Mouse (Mus musculus) liver, embryonic 14.5 days (tissue): ENCODE data around the gene Glp2r. TPM values are rescaled to one million over a fixed set of nuclear protein-coding genes. Genes with fewer than 3 reads are reported as not detected.
A peak's percentile ranks its signal among the peaks of the same experiment; 100 is the strongest.

Experiments
- ATAC-seq: fragments of 200-750 bp; cut with Nextera tagmentation; 2 replicates; pipeline ENCODE4 v1.8.0; 2017; ENCODE audit warnings: moderate number of reproducible peaks, mild to moderate bottlenecking, moderate library complexity; ENCODE audit not compliant: insufficient read depth
- DNase-seq, 3 experiments: peaks; one replicate each; pipeline ENCODE4 v3.0.0-alpha.2; 2012 to 2013; ENCODE audit warnings: low read depth in 3 of 3, low spot score in 3 of 3
- H3K27ac ChIP-seq: fragments of 300-500 bp; sonication (generic); 2 replicates; pipeline ENCODE4 v1.5.1; 2014; ENCODE audit warnings: moderate library complexity, mild to moderate bottlenecking, control low read depth, inconsistent platforms
- H3K27me3 ChIP-seq: fragments of 300-500 bp; sonication (generic); 2 replicates; pipeline ENCODE4 v1.6.1; 2014; ENCODE audit warnings: mild to moderate bottlenecking, low read length, moderate library complexity; ENCODE audit not compliant: control insufficient read depth, insufficient read depth
- H3K36me3 ChIP-seq: fragments of 300-500 bp; sonication (generic); replicated peaks from 2 replicates; pipeline ENCODE4 v1.6.1; 2014; ENCODE audit warnings: low read depth; ENCODE audit not compliant: control insufficient read depth, insufficient read depth
- H3K4me1 ChIP-seq, 2 experiments: fragments of 200-500 bp in 1 of 2; fragments of 300-500 bp in 1 of 2; sonication (generic) in 1 of 2; replicated peaks; 2 replicates each; pipeline ENCODE4 v1.6.1; 2012 to 2014; ENCODE audit warnings: antibody characterized with exemption in 1 of 2, inconsistent platforms in 1 of 2, low read length in 1 of 2; ENCODE audit not compliant: control insufficient read depth in 2 of 2, insufficient read depth in 2 of 2
- H3K4me2 ChIP-seq: fragments of 300-500 bp; sonication (generic); 2 replicates; pipeline ENCODE4 v1.6.1; 2014; ENCODE audit warnings: low read depth, mild to moderate bottlenecking, control low read depth, moderate library complexity
- H3K4me3 ChIP-seq, 2 experiments: fragments of 200-500 bp in 1 of 2; fragments of 300-500 bp in 1 of 2; sonication (generic) in 1 of 2; 2 replicates each; pipeline ENCODE4 v1.5.1; 2012 to 2014; ENCODE audit warnings: low read depth in 2 of 2, low read length in 2 of 2, mild to moderate bottlenecking in 2 of 2, control low read depth in 1 of 2, inconsistent platforms in 1 of 2, moderate library complexity in 1 of 2; ENCODE audit not compliant: insufficient read depth in 1 of 2
- H3K9ac ChIP-seq: fragments of 300-500 bp; sonication (generic); replicated peaks from 2 replicates; pipeline ENCODE4 v1.6.1; 2014; ENCODE audit warnings: mild to moderate bottlenecking, control low read depth, moderate library complexity
- H3K9me3 ChIP-seq: fragments of 300-500 bp; sonication (generic); 2 replicates; pipeline ENCODE4 v1.6.1; 2016; ENCODE audit warnings: low read length, mixed read lengths; ENCODE audit not compliant: control insufficient read depth
- CTCF ChIP-seq: IDR thresholded peaks from 2 replicates; pipeline ENCODE4 v1.5.1; 2016; ENCODE audit warnings: antibody characterized with exemption, low read depth, control low read depth
- EP300 ChIP-seq: IDR thresholded peaks from 2 replicates; pipeline ENCODE4 v1.6.1; 2016; ENCODE audit warnings: antibody characterized with exemption, low read depth
- WGBS: fragments of 180-500 bp; shearing (Covaris S2); extraction: QIAGEN DNeasy Blood & Tissue Kit; methylation state at CpG from one replicate; pipeline ENCODE4 v1.1.7; 2014; ENCODE audit not compliant: insufficient replicate concordance; 5-methylcytosine and 5-hydroxymethylcytosine counted together
- polyA plus RNA-seq, 2 experiments: library from polyadenylated mRNA; depleted of rRNA in 1 of 2; stranded (reverse) in 1 of 2; unstranded in 1 of 2; fragments of >200 nt; fragmentation: Nextera tagmentation in 1 of 2; extraction: Ambion mirVana in 1 of 2; gene quantifications; 2 replicates each; pipeline versions ENCODE4 v1.2.1 to v1.2.3; 2012 to 2014

Glp2r gene
- polyA plus RNA-seq, 2 experiments, result 0.21 to 0.30 TPM

DNA sequence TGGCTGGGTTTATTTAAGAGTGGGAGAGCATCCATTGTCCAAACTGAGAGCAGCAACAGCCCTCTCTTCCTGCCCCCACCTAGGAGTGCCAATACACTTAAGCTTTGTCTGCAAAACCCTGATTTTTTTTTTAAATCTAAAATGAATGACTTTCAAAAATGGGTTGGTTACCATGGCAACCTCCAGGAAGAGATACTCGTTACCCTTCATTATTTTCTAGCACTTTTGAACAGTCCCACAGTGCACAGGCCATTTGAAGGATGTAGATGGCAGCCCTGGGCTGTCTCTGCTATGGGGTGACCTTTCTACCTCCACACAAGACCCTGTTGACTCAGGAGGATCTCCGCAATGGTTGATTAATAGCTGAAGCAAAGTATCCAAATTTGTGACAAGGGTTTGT, 84.8 kb downstream of the Glp2r start:
- TF ChIP-seq CTCF (no peak), EP300 (no peak)
- Histone ChIP-seq H3K4me2 (no peak overlapping the region), H3K36me3 (no peaks in the 10 kb centered on the region), H3K27me3 (no peaks in the 10 kb centered on the region), H3K27ac (no peak overlapping the region), H3K4me1 (no peaks in the 10 kb centered on the region; a peak in 1 of 4 replicates), H3K4me3 (no peak overlapping the region), H3K9me3 (no peaks in the 10 kb centered on the region), H3K9ac (no peak overlapping the region)
- WGBS, result 56% methylated on average over 2 of the region's 2 CpGs
- no peak for ATAC-seq
- DNase-seq, result no peak

DNA sequence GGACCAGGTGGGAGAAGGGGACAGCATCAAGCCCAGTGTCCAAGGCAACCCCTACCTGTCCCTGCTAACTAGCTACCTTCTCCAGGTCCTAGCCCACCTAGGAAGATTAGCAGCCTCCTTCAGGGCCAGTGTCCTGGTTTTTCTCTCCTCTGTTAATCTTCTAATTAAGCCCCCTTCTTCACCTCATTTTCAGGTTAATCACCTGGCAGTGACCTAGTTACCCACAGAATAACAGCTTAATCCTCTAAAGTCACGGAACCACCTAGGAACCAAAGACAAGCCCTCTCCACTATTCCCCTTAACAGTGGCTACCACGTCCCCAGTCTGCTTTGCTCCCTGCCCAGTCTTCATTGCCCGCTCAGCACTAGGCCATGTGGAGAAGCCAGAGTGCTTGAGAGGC, 89.1 kb downstream of the Glp2r start:
- Histone ChIP-seq H3K4me2 (no peak overlapping the region), H3K27me3 (no peaks in the 10 kb centered on the region), H3K4me3 (no peak overlapping the region), H3K9ac (no peak overlapping the region), H3K27ac (no peak overlapping the region), H3K4me1 (no peaks in the 10 kb centered on the region; a peak in 1 of 4 replicates), H3K36me3 (no peaks in the 10 kb centered on the region), H3K9me3 (no peaks in the 10 kb centered on the region)
- no peak for ATAC-seq
- no peak for DNase-seq
- 59% methylated on average over 3 of the region's 3 CpGs for WGBS
- TF ChIP-seq EP300 (no peak), CTCF (no peak)

DNA sequence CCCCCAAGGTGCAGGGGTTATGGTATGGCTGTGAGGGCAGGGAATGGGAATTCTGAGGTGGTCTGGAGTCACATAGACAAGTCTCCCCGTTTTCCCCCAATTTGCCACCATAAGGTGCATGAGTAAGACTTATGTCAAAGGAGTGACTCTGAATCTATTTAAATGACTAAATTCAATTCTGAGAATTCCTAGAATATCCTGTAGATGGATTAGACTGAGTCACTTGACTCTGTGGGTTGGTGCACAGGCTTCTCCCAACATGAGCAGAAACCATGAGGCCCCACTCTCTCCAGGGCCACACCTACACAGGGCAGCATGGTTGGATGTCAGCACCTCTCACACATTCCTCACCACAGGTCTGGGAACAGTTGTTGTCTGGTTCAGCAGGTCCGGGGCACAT, 91.0 kb downstream of the Glp2r start:
- no peak overlapping the region for H3K27ac ChIP-seq
- no peaks in the 10 kb centered on the region for H3K9me3 ChIP-seq
- H3K27me3 ChIP-seq, result no peaks in the 10 kb centered on the region
- DNase-seq (no peak), ATAC-seq (no peak)
- H3K4me2 ChIP-seq, result no peak overlapping the region
- H3K4me1 ChIP-seq, result no peaks in the 10 kb centered on the region; a peak in 1 of 4 replicates
- no peak for TF ChIP-seq CTCF
- no peak for TF ChIP-seq EP300
- no peak overlapping the region for H3K4me3 ChIP-seq
- 62% methylated on average over 2 of the region's 2 CpGs for WGBS
- no peak overlapping the region for H3K9ac ChIP-seq
- no peaks in the 10 kb centered on the region for H3K36me3 ChIP-seq

DNA sequence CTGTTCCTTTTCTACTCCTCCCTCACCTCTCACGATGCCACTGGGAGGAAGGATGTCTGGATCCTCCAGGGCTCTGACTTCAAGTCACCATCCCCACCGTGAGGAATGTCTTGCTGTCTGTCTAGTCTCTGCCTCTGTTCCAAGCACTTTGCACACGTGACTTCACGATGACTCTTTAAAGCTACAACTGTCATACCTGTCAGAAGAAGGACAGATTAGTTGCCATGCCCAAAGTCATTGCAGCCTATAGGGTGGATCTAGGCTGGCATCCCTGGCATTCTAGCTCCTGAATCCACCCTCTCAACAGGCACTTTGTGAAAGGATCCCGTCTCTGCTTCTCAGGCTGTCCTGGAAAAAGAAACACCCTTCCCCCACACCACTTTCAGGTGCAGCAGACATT, 91.7 kb downstream of the Glp2r start:
- 60% methylated on average over 5 of the region's 5 CpGs for WGBS
- TF ChIP-seq EP300 (no peak), CTCF (no peak)
- ATAC-seq, result no peak

DNA sequence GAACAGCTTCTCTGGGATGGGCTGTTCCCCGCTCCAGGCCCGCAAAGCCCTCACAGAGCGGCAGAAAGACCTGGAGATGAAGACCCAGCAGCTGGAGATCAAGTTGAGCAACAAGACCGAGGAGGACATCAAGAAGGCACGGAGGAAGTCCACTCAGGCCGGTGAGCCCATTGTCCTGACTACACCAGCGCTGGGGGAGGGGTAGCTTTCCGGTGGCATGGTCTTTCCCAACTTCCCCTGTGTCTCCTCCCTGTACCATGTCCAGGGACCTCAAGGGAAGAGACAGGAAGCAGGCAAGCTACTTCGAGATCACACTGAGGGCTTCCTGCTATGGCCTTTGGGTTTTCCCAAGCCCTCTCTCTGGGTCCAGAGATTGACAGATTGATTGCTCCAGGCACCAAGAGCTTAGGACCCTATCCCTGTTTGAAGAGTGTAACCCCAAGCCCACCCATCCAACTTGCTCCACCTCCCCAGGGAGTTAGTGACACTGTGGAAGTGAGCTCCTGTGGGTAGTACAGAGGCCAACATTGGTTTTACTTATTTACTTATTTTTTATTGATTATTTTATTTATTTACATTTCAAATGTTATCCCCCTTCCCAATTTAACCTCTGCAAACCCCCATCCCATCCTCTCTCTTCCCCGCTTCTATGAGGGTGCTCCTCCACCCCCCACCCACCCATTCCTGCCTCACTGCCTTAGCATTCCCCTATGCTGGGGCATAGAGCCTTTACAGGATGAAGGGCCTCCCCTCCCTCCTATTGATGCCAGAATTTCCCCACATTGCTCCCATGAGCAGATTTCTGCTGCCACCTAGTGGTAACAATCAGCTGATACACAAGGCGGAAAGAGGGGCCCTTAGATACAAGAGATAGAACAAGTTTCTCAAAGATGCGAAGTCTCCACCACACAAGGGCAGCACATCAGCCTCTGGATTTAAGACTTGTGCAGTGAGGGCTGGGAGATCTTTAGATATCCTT, 95.1 kb downstream of the Glp2r start:
- H3K36me3 ChIP-seq, result no peaks in the 10 kb centered on the region
- no peaks in the 10 kb centered on the region for H3K4me1 ChIP-seq
- no peaks in the 10 kb centered on the region for H3K9me3 ChIP-seq
- H3K4me3 ChIP-seq, result no peak overlapping the region
- no peaks in the 10 kb centered on the region for H3K27me3 ChIP-seq
- ATAC-seq (no peak), DNase-seq (peak in 1 of 3 experiments; percentile 7)
- WGBS, result 25% methylated on average over 12 of the region's 12 CpGs
- no peak overlapping the region for H3K27ac ChIP-seq
- no peak overlapping the region for H3K9ac ChIP-seq
- TF ChIP-seq EP300 (no peak), CTCF (peak; percentile 78)
- H3K4me2 ChIP-seq, result no peak overlapping the region

More for the DNA sequence above, 91.7 kb downstream of the Glp2r start:
- DNase-seq, result no peak
- Histone ChIP-seq H3K4me2 (no peak overlapping the region), H3K9ac (no peak overlapping the region), H3K9me3 (no peaks in the 10 kb centered on the region), H3K4me3 (no peak overlapping the region), H3K4me1 (no peaks in the 10 kb centered on the region; a peak in 1 of 4 replicates), H3K36me3 (no peaks in the 10 kb centered on the region), H3K27ac (no peak overlapping the region), H3K27me3 (no peaks in the 10 kb centered on the region)
